Mouse (Mus musculus): ENCODE results near the gene Egln2. TPM values are rescaled to one million over a fixed set of nuclear protein-coding genes. Genes with fewer than 3 reads are reported as not detected.

Gene Egln2
- polyA plus RNA-seq (2012; ENCODE audit: insufficient read depth, insufficient read length, missing spikeins), result 22.6 and 23.9 TPM in 2 replicates

- Histone ChIP-seq H3K27ac (replicated peaks; ENCODE audit: low read depth, low read length) (peak within 1 kb of the TSS; percentile 96), H3K4me1 (ENCODE audit: control insufficient read depth, insufficient read depth, insufficient read length, low read length) (peaks cover 22% of the 10 kb centered on the region), H3K4me3 (ENCODE audit: insufficient read depth, low read depth, low read length) (peak within 1 kb of the TSS; percentile 89)
These were observed at the start of gene Egln2 for GRCm38 (mm10) chr7:27166614-27167474. Gene Egln2, minus strand, starts transcription at chr7:27166802.

DNA sequence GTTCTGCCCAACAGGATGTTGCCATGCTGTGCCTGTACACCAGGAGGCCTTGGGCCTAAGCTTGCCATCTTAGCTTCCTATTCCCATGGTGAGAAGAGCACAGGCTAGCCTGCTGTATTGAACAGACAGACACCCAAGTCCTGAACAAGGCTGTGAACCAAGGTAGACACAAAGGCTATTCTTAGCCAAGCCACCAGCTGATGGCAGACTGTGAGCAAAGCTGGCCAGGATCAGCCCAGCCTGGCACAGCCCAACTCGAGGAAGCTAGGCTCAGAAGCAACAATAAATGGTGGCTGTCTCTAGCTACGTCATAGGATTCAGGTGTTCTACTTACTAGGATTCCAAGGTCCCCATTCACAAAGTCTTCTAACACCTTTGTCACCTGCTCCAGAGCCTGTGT is 46.0 kb upstream of the Egln2 start:
- Histone ChIP-seq H3K4me3 (ENCODE audit: insufficient read depth, low read depth, low read length) (no peak overlapping the region), H3K27ac (replicated peaks; ENCODE audit: low read depth, low read length) (no peak overlapping the region), H3K4me1 (ENCODE audit: control insufficient read depth, insufficient read depth, insufficient read length, low read length) (no peaks in the 10 kb centered on the region)

GRCm38 (mm10) chr7:27203730-27204449 is 37.3 kb upstream of the Egln2 start:
- Histone ChIP-seq H3K4me1 (ENCODE audit: control insufficient read depth, insufficient read depth, insufficient read length, low read length) (no peaks in the 10 kb centered on the region), H3K27ac (replicated peaks; ENCODE audit: low read depth, low read length) (no peak overlapping the region), H3K4me3 (ENCODE audit: insufficient read depth, low read depth, low read length) (no peak overlapping the region)

DNA sequence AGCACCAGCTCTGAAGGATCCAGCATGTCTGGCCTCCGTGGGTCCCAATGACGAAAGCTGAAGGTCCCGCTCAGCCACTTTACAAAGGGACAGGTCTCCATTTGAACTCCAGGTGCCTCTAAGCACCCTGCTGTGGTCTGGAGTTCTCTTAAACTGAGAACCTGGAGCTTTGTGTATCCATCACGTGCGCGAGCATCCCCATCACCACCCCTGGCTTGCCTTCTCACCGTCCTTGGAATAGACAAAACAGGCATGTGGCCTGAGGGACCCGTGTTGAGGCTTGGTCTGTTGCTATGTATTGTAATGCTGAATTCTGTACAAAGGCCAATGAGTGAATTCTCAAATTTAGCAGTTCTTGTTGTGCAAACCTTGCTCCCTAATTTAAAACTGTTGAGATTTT is 32.2 kb upstream of the Egln2 start:
- H3K4me1 ChIP-seq (ENCODE audit: control insufficient read depth, insufficient read depth, insufficient read length, low read length), result peaks cover 3% of the 10 kb centered on the region; the same call in 1 of the 2 replicates
- H3K27ac ChIP-seq (replicated peaks; ENCODE audit: low read depth, low read length), result peak overlapping the region; percentile 50
- no peak overlapping the region for H3K4me3 ChIP-seq (ENCODE audit: insufficient read depth, low read depth, low read length)

GRCm38 (mm10) chr7:27198355-27198754 is 31.8 kb upstream of the Egln2 start:
- Histone ChIP-seq H3K4me3 (ENCODE audit: insufficient read depth, low read depth, low read length) (no peak overlapping the region), H3K4me1 (ENCODE audit: control insufficient read depth, insufficient read depth, insufficient read length, low read length) (peaks cover 3% of the 10 kb centered on the region; the same call in 1 of the 2 replicates), H3K27ac (replicated peaks; ENCODE audit: low read depth, low read length) (peak overlapping the region; percentile 66)

GRCm38 (mm10) chr7:27197634-27198033 is 31.0 kb upstream of the Egln2 start:
- peak overlapping the region; percentile 66 for H3K27ac ChIP-seq (replicated peaks; ENCODE audit: low read depth, low read length)

GRCm38 (mm10) chr7:27197136-27197535 is 30.5 kb upstream of the Egln2 start:
- Histone ChIP-seq H3K27ac (replicated peaks; ENCODE audit: low read depth, low read length) (peak overlapping the region; percentile 66), H3K4me3 (ENCODE audit: insufficient read depth, low read depth, low read length) (no peak overlapping the region), H3K4me1 (ENCODE audit: control insufficient read depth, insufficient read depth, insufficient read length, low read length) (peaks cover 3% of the 10 kb centered on the region; the same call in 1 of the 2 replicates)

More at GRCm38 (mm10) chr7:27197634-27198033, 31.0 kb upstream of the Egln2 start:
- no peak overlapping the region for H3K4me3 ChIP-seq (ENCODE audit: insufficient read depth, low read depth, low read length)
- peaks cover 3% of the 10 kb centered on the region; the same call in 1 of the 2 replicates for H3K4me1 ChIP-seq (ENCODE audit: control insufficient read depth, insufficient read depth, insufficient read length, low read length)

DNA sequence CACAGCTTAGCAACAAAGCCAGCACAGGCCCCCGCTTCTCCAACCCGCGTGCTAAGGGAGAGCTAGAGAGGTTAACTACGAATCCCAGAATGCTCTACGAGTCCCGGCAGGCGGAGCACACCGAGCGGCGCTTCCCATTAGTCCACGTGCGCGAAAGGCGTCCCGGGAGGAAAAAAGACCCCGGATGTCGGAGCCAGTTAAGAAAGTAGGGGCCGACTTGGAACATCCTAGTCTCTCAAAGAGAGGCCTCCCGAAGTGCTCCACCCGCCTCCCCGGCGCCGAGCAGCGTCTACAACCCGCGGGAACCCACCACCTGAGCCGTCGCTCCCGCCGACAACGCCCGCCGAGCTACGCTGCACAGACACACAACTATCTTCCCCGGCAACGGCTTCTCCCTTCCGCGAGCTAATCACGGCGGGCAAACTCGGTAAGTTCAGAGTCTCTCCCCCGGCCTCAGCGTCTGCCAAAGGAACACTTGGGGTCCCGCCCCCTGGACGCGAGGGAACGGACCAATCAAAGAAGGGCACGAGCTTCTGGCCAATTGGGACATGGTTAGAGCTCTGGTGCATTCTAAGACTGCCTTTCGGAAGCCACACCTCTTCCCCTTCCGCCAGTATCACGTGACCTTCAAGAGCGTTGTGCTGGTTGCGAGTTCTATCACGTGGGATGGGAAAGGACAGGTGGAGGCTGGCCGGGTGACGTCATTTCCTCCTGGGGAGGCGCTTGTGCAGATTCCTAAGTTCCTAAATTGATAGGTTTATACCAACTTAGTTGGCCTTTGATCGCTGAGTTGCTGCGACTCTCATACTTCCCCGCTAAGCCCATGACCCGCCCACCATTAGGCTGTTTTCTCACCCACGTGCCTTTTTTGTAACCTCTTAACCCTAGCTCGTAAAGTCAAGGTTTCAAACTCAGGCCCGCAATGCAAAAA is 29.3 kb upstream of the Egln2 start, which contains the start of the genes BC024978 and Snrpa:
Gene BC024978 (plus strand): TSS at position 101 of the 931 bp plus-strand sequence.
Gene Snrpa (minus strand): TSS at position 591 of the 931 bp plus-strand sequence.
- Histone ChIP-seq H3K27ac (replicated peaks; ENCODE audit: low read depth, low read length) (peak within 1 kb of the TSS; percentile 94), H3K4me3 (ENCODE audit: insufficient read depth, low read depth, low read length) (peak within 1 kb of the TSS; percentile 85), H3K4me1 (ENCODE audit: control insufficient read depth, insufficient read depth, insufficient read length, low read length) (peaks cover 3% of the 10 kb centered on the region; the same call in 1 of the 2 replicates)

DNA sequence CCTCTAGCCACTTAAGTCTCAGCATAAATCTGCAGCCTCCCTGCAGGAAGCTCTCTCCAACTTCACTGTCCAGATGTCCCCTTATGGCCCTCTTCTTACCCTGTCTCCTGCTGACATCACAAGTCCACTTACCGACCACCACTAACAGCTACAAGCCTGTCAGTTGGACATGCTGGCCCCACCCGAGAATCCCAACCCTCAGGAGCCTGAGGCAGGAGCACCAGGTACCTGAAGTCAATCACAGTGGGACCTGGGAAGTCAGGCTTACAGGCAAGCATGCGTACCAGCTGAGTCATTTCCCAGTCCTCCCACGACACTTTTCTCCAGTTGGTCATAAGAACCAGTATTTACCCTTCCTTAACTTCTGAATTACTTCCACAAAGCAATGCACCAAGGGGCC is 27.1 kb upstream of the Egln2 start:
- Histone ChIP-seq H3K4me1 (ENCODE audit: control insufficient read depth, insufficient read depth, insufficient read length, low read length) (peaks cover 3% of the 10 kb centered on the region; the same call in 1 of the 2 replicates), H3K27ac (replicated peaks; ENCODE audit: low read depth, low read length) (no peak overlapping the region)

DNA sequence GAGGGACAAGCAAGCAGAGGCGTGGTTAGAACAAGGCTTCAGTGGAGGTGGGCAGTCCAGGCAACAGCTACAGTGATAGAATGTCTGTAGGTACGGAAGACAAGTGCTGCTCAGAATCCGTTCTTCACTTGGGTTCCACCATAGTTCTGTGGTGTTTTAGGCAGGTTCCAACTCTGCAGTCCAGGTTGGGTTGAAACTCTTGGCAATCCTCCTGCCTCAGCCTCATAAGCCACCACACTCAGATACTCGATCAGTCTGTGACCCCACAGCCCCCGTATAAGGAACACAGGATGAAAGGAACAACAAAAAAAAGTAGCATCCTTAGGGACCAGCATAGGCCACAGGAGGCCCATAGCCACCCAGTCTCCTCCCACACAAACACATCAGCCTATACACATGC is 25.8 kb upstream of the Egln2 start:
- peaks cover 3% of the 10 kb centered on the region; the same call in 1 of the 2 replicates for H3K4me1 ChIP-seq (ENCODE audit: control insufficient read depth, insufficient read depth, insufficient read length, low read length)
- no peak overlapping the region for H3K4me3 ChIP-seq (ENCODE audit: insufficient read depth, low read depth, low read length)
- no peak overlapping the region for H3K27ac ChIP-seq (replicated peaks; ENCODE audit: low read depth, low read length)

More for the DNA sequence above, 27.1 kb upstream of the Egln2 start:
- H3K4me3 ChIP-seq (ENCODE audit: insufficient read depth, low read depth, low read length), result no peak overlapping the region

DNA sequence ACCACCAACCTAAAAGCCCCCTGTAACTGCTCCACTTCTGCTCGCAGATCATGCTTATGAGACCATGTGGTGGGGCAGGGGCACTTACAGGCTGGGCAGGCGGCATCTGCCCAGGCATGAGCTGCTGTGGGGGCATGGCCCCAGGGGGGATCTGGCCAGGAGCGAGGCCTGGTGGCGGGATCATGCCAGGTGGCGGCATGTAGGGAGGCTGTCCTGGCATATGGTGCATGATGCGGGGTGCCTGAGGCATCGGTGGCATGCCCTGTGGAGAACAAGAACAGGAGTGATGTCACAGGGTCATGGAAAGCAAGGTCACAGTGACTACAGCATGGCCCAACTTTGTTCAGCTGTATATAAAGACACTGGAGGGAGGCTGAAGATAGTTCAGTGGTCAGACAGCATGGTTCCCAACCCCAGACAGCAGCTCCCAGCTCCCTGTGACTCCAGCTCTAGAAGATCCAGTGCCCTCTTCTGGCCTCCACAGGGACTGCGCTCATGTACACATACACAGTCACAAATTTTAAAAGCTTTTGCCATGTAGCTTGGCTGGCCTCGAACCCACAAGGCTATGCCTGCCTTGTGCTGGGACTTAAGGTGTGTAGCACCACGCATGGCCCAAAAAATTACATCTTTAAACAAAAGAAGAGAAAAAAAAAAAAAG is 22.8 kb upstream of the Egln2 start:
- Histone ChIP-seq H3K4me3 (ENCODE audit: insufficient read depth, low read depth, low read length) (no peak overlapping the region), H3K27ac (replicated peaks; ENCODE audit: low read depth, low read length) (no peak overlapping the region), H3K4me1 (ENCODE audit: control insufficient read depth, insufficient read depth, insufficient read length, low read length) (no peaks in the 10 kb centered on the region)

DNA sequence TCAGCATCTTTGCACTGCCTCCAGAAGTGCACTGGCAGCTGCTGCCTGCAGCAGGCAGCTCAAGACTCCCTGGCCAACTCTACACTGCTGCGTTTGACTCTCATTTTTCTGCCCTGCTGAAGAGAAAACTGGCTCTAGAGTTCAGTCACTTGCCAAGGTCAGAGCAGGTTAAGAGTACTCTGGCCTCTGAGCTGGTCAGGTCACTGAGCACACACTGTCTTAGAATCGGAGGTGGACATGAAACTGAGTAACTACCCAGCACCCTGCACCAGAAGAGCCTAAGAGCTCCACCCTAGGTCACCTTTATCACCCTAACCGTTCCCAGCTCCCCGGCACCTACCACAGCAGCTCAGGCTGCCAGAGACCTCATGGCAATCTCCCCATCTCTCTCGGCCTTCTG is 19.4 kb upstream of the Egln2 start:
- no peaks in the 10 kb centered on the region for H3K4me1 ChIP-seq (ENCODE audit: control insufficient read depth, insufficient read depth, insufficient read length, low read length)
- no peak overlapping the region for H3K4me3 ChIP-seq (ENCODE audit: insufficient read depth, low read depth, low read length)
- no peak overlapping the region for H3K27ac ChIP-seq (replicated peaks; ENCODE audit: low read depth, low read length)

DNA sequence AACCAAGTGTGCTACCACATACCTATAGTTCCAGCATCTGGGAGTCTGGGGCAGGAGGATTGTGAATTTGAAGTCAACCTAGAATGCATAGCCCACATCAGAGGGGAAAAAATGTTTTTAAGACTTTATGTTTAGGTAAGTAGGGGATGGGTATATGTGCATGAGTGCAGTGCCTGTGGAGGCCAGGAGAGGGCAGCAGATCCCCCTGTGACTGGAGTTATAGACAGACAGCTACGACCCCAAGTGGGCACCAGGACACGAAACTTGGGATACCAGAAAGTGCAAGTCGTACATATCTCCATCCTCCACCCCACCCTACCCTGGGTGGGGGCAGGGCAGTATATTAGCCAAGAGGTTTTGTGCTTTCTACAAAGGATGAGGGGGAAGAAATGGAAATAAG is 18.4 kb upstream of the Egln2 start:
- Histone ChIP-seq H3K4me3 (ENCODE audit: insufficient read depth, low read depth, low read length) (no peak overlapping the region), H3K27ac (replicated peaks; ENCODE audit: low read depth, low read length) (no peak overlapping the region), H3K4me1 (ENCODE audit: control insufficient read depth, insufficient read depth, insufficient read length, low read length) (peaks cover 4% of the 10 kb centered on the region; the same call in 1 of the 2 replicates)

- Histone ChIP-seq H3K27ac (replicated peaks; ENCODE audit: low read depth, low read length) (no peak overlapping the region), H3K4me1 (ENCODE audit: control insufficient read depth, insufficient read depth, insufficient read length, low read length) (peaks cover 6% of the 10 kb centered on the region; the same call in 1 of the 2 replicates), H3K4me3 (ENCODE audit: insufficient read depth, low read depth, low read length) (no peak overlapping the region)
These were observed 15.9 kb upstream of the Egln2 start for GRCm38 (mm10) chr7:27182498-27182897.
